Mouse (Mus musculus): ENCODE data around the gene Pcgf3.

Gene Pcgf3

GRCm38 (mm10) chr5:108461082-108462065 is at the start of gene Pcgf3:
Gene Pcgf3 (plus strand): TSS chr5:108461232.
- DNase-seq = peak; percentile 98 to 99

DNA sequence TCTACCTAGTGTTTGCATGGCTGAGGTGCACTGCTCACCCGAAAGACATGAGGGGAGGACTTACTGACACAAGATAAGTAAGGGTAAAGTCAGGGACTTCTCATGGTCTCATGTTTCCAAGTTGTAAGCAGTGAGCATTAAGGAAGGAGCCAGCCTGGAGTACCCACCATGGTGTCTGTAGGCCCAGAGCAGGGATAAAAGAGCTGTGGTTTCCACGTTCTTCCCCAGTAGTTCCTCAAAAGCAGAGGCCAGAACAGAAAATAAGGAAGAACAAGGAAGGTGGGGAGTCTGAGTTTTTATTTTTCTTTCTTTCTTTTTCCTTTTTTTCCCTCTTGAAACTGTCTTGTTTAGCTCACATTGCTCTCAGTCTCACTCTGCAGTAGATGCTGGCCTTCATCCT is 46.3 kb upstream of the Pcgf3 start:
- DNase-seq = no peak

- DNase-seq = no peak
Measured at GRCm38 (mm10) chr5:108422741-108423140, 38.3 kb upstream of the Pcgf3 start.

GRCm38 (mm10) chr5:108423427-108423826 is 37.6 kb upstream of the Pcgf3 start:
- no peak for DNase-seq

DNA sequence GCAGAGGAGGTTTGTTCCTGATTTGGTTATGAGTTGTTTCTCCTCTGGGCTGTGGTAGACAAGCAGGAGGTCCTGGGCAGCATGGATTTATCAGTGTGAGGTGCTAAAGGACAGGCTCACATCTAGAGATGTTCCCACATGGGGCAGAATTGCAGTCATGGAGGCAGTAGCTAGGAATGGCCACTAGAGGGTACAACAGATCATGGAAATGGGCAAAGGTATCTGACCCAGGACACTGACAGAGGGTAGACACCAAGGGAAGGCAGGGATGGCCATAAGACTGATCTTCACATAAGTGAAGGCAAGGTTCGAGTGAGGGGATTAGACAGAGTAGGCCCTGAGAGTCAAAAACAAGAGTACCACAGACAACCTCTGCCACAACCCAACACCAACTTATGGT is 33.8 kb upstream of the Pcgf3 start:
- DNase-seq = peak; percentile 58 to 63

GRCm38 (mm10) chr5:108431196-108431595 is 29.8 kb upstream of the Pcgf3 start:
- DNase-seq = no peak

DNA sequence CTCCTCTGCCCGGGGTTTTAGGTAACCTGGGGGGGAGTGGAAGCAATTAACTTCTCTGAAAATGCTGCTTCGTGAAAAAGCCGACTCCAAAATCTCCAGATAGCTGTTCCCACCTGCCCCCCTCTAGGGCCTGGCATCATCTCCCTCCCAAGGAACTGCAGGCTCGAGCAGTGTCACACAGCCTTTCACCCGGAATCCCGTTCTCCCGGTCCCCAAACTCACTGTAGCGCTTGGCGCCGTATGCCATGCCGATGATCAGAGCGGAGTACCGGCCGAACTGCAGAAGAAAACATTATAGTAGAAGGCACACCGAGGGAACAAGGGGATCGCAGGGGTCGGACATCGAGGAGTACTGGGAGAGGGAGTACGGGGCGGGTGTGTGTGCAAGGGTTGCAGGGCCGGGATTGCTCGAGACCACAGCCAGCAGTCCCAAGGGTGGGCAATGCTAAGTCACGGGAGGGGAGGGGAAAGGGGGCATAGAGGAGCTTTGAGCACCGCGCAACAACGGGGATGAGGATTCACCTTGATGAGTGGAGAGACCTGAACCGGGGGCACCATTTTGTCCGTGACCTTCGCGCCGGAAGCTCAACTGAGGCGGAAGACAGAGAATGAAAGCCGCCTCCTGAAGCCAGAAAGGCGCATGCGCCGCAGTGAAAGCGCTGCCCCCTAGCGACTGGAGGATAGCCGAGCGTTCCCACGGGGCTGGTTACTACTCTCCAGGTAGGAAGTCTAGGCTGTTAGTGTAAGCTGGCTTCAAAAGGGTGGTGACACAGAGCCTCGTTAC is 27.0 kb upstream of the Pcgf3 start, which contains the start of gene Atp5k:
TSS of gene Atp5k (minus strand) at position 645 of the 784 bp plus-strand sequence.
- DNase-seq = peak; percentile 95

DNA sequence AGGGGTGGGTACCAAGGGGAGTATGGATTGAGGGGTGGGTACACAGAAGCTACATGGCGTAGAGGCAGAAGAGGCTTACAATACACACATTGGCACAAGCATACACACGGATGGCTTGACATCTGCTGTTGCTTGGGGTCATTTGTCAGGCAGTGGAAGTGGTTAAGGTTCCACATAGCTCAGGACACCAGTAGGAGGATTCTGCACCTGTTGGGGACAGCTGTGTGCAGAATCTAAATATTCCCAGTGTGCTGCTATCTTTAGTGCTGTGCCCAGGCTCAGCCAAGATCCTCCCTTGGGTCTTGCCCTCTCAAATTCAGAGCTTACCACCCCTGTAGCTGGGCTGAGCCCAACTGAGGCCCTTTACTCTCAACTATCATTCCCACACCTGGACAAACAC is 24.9 kb upstream of the Pcgf3 start:
- peak in 1 of 2 experiments; percentile 13 for DNase-seq

- DNase-seq = peak in 1 of 2 experiments; percentile 14
Measured at GRCm38 (mm10) chr5:108446973-108447372, 14.1 kb upstream of the Pcgf3 start.

GRCm38 (mm10) chr5:108447857-108448256 is 13.2 kb upstream of the Pcgf3 start:
- DNase-seq = no peak

- peak; percentile 86 to 91 for DNase-seq
Measured at GRCm38 (mm10) chr5:108448785-108449668, 12.0 kb upstream of the Pcgf3 start, which contains the start of gene Mfsd7a. Gene Mfsd7a (minus strand): TSS chr5:108448891.

GRCm38 (mm10) chr5:108450837-108451540 is 10.0 kb upstream of the Pcgf3 start:
- DNase-seq = no peak

DNA sequence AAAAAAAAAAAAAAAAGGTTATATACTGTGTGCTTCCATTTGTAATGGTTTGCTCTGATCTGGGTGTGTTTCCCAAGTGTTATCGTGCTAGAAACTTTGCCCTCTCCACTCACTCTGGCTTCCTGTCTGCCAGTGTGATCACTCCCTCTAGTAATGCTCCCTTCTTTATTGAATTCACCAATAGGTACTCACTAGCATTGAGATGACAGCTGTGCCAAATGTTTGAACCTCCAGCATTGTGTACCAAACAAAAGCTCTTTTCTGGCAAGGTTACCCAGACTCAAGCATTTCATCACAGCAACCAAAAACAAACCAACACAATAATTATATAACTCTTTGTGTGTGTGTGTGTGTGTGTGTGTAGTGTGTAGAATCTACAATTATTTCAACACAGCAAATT is 9.4 kb upstream of the Pcgf3 start:
- no peak for DNase-seq

- no peak for DNase-seq
Measured at GRCm38 (mm10) chr5:108452422-108452821, 8.6 kb upstream of the Pcgf3 start.

DNA sequence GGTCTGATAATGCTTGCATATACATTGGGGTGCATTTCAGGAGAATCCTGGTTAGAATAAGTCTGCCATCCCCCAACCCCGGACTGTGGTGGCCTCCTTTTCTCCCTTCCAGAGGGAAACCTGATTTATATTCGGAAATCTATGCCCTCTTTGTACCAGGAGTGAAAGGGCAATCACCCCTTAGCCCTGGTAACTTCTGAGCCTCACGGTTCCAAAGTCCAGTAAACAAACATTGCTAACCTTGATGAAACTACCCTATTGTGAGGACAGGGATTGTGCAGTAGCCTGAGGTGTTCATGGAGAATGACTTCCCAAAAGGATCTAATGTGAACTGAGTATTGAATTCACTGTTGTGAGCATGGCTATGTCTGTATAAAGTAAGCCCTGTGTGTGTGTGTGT is 6.9 kb upstream of the Pcgf3 start:
- peak; percentile 24 to 41 for DNase-seq

GRCm38 (mm10) chr5:108458706-108459105 is 2.3 kb upstream of the Pcgf3 start:
- DNase-seq = no peak

- peak in 1 of 2 experiments; percentile 32 for DNase-seq
Measured at GRCm38 (mm10) chr5:108460461-108460860, 571 bp upstream of the Pcgf3 start.

GRCm38 (mm10) chr5:108462446-108462845 is 1.4 kb downstream of the Pcgf3 start:
- DNase-seq = no peak

DNA sequence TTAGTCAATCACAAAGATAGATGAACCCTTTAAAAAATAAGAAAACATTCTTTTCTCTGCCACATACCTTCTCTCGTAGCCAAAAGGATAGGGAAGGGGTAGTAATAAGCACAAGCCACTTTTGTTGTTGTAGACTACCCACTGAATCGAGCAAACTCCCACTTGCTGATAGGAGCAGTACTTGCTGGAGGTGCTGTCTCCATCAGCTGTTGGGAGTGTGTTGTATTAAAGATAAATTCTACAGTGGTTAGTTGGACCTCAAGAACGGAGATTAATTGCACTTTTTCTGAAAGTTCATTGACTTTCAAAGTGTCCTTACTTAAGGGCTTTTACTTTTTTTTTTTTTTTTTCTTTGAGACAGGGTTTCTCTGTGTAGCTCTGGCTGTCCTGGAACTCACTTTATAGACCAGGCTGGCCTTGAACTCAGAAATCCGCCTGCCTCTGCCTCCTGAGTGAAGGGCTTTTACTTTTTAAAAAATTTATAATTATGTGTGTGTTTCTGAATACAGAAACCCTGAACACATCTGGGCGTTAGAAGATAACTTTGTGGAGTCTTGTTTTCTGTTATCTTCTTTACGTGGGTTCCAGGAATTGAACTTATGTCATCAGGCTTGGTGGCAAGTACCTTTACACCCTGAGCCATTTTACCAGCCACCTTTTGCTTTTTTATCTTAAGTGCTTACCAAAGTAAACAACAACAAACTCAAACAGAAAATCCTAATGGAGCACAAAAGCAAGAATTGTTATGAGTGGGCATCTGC is 4.3 kb downstream of the Pcgf3 start:
- DNase-seq = no peak

GRCm38 (mm10) chr5:108466647-108467046 is 5.6 kb downstream of the Pcgf3 start:
- no peak for DNase-seq

DNA sequence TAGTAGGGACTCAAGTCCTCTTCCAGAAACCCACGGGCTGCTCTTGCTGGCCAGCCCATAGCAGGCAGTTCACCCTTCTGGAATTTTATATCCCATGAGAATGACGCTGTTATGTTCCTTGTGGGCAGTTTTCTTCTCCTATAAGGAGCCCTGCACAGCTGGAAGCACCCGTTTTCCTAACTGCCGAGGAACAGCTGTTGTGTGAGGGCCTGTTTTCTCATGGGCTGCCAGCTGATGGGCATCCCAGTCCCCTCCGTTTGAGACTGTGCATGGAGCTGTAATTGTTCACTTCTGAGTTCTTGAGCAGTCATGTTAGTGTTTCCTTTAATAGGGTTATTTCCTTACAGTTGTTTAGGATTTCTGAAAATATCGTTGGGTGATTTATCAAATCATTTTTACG is 8.6 kb downstream of the Pcgf3 start:
- no peak for DNase-seq

Measured in kidney, postnatal 25 days (tissue).